Mouse (Mus musculus) liver, embryonic 14 days (tissue): ENCODE data around the gene Slfn3. TPM values are rescaled to one million over a fixed set of nuclear protein-coding genes. Genes with fewer than 3 reads are reported as not detected.

Source experiments
- polyA plus RNA-seq: library from polyadenylated mRNA; depleted of rRNA; stranded (reverse); fragments of >200 nt; gene quantifications from 2 replicates; pipeline ENCODE4 v1.2.3, GENCODE M21; 2012; rRNA removed

The Slfn3 gene
- polyA plus RNA-seq = 2.5 and 3.2 TPM in 2 replicates

DNA sequence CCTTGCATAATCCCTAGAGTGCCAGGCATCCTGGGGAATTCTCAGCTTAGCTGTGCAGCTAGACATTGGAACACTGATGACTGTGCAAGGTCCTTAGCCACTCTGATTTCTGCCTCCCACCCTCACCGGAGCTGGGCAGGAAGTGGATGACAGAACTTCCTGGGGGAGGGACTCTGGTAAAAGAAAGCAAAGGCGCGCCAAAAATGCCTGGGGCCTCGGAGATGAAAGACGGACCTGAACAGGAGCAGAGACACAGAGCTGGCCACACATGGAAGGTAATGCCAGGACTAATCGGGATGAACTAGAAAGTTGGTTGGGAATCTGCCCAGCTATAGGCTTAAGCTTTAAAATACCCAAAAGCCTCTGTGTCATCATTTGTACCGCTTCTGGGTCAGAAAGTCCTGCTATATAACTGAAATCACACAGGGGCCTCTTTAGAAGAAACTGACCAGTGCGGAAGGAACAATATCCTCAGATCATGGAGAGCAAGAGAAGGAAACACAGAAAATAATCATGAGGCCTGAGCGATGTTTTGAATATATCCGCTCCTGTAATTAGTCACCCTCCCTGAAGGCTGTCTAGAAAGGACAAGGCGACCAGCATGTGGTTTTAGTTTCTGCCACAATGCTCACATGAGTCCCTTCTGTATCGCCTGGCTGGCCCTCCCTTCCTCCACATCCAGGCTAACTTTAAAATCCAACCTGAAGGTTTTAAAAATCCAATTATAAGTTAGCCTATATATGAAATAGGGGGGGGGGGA is at the start of gene Slfn3:
Gene Slfn3 (plus strand): TSS at position 197 of the 760 bp plus-strand sequence.

DNA sequence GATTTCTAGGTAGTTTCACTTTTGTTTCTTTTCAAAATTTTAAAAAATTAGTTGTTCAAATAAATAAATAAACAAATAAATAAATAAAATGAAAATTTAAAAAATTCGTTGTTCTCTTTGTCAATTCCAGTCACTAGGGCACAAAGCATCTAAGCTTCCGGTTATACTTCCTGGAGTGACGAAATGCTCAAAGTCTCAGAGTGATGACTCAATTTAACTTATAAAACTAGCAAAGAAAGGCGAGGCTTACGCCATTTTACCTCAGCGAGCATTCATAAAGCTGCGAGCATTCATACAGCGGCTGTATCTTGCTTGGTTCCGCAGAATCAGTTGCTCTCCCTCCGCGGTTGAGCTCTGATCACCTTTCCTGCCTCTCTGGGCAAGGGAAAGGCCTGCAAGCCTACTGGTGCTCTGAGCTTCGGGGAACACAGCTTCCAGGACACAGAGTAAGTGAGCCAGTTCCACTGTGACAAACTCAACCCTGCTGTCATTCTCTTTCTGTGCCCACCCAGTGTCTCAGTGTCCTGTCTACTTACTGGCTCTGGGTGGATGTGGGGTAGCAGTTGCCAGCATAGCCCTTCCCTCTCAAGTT is 16.1 kb upstream of the Slfn3 start, which contains the start of gene Slfn4:
Gene Slfn4 (plus strand): TSS at position 239 of the 592 bp plus-strand sequence.

Other genes with a start within 250 kb of the Slfn3 start
- gene Slfn5, start 240.0 kb upstream of the Slfn3 start, polyA plus RNA-seq = 0.69 and 1.2 TPM in 2 replicates
- gene Slfn9, start 199.5 kb upstream of the Slfn3 start, polyA plus RNA-seq = 4.3 and 5.4 TPM in 2 replicates
- 0.26 and 0.45 TPM in 2 replicates for gene Slfn8, start 170.5 kb upstream of the Slfn3 start, polyA plus RNA-seq
- 3.1 and 4.6 TPM in 2 replicates for gene Slfn2, start 126.2 kb upstream of the Slfn3 start, polyA plus RNA-seq
- gene Slfn1, start 74.5 kb upstream of the Slfn3 start, polyA plus RNA-seq = 0.21 TPM in 2 replicates
- 0.36 and 0.60 TPM in 2 replicates for gene Slfn4, start 16.1 kb upstream of the Slfn3 start, polyA plus RNA-seq
- 15.2 and 18.5 TPM in 2 replicates for gene Slfn14, start 95.4 kb downstream of the Slfn3 start, polyA plus RNA-seq
- 10.8 and 13.3 TPM in 2 replicates for gene Ap2b1, start 107.7 kb downstream of the Slfn3 start, polyA plus RNA-seq
- gene Pex12, start 111.3 kb downstream of the Slfn3 start, polyA plus RNA-seq = 3.1 and 3.7 TPM in 2 replicates
- gene Rasl10b, start 217.8 kb downstream of the Slfn3 start, polyA plus RNA-seq = 0.30 and 0.31 TPM in 2 replicates
- 0.01 TPM in 1 of 2 replicates, not detected in the other for gene Gas2l2, start 238.1 kb downstream of the Slfn3 start, polyA plus RNA-seq
- gene 1700020L24Rik, start 246.3 kb downstream of the Slfn3 start, polyA plus RNA-seq = 1.6 and 2.5 TPM in 2 replicates